Mouse (Mus musculus): ENCODE results near the gene Fam117a. TPM values are rescaled to one million over a fixed set of nuclear protein-coding genes. Genes with fewer than 3 reads are reported as not detected.
"Not testable (repeated sequence)": the region's sequence is repeated elsewhere in the genome, so short reads cannot be mapped to it uniquely, and the experiment has no call there.

The Fam117a gene
- total RNA-seq, 2 experiments from 2014 or later = 3.0 to 3.6 TPM

GRCm38 (mm10) chr11:95399520-95400020 is 62.8 kb downstream of the Fam117a start:
- Histone ChIP-seq H3K27ac (no peak overlapping the region), H3K4me3 (no peak overlapping the region)
- intact Hi-C loops (cut with DNase I) = loop anchor here (2.0 to 5.0 kb wide), 3 partner anchors 33 to 1443 kb away; no protein-coding TSS in a partner anchor
- TF ChIP-seq CTCF (IDR thresholded peaks at IDR 0.05) = no peak
- no peak for DNase-seq (ENCODE audit: extremely low spot score in 1 of 2, low spot score in 2 of 2)

- intact Hi-C loops (cut with DNase I) = loop anchor here (5.0 kb wide), 1 partner anchor 1441 kb away; no protein-coding TSS in a partner anchor
- DNase-seq (ENCODE audit: extremely low spot score in 1 of 2, low spot score in 2 of 2) = no peak
- TF ChIP-seq CTCF (IDR thresholded peaks at IDR 0.05) = no peak
- Histone ChIP-seq H3K27ac (no peak overlapping the region), H3K4me3 (no peak overlapping the region)
These were observed 64.8 kb downstream of the Fam117a start for GRCm38 (mm10) chr11:95401568-95401967.

- DNase-seq (ENCODE audit: extremely low spot score in 1 of 2, low spot score in 2 of 2) = no peak
- intact Hi-C loops (cut with DNase I) = loop anchor here (5.0 kb wide), 1 partner anchor 1440 kb away; no protein-coding TSS in a partner anchor
- Histone ChIP-seq H3K4me3 (no peak overlapping the region), H3K27ac (no peak overlapping the region)
- no peak for TF ChIP-seq CTCF (IDR thresholded peaks at IDR 0.05)
These were observed 65.4 kb downstream of the Fam117a start for GRCm38 (mm10) chr11:95402196-95402595.

GRCm38 (mm10) chr11:95402658-95403101 is 65.9 kb downstream of the Fam117a start:
- H3K4me3 ChIP-seq = no peak overlapping the region
- DNase-seq (ENCODE audit: extremely low spot score in 1 of 2, low spot score in 2 of 2) = no peak
- no peak for TF ChIP-seq CTCF (IDR thresholded peaks at IDR 0.05)
- no peak overlapping the region for H3K27ac ChIP-seq
- intact Hi-C loops (cut with DNase I) = loop anchor here (5.0 kb wide), 1 partner anchor 1440 kb away; no protein-coding TSS in a partner anchor

- intact Hi-C loops (cut with DNase I) = loop anchor here (5.0 kb wide), 1 partner anchor 1439 kb away; no protein-coding TSS in a partner anchor
- no peak for TF ChIP-seq CTCF (IDR thresholded peaks at IDR 0.05)
- no peak overlapping the region for H3K4me3 ChIP-seq
- H3K27ac ChIP-seq = no peak overlapping the region
- no peak for DNase-seq (ENCODE audit: extremely low spot score in 1 of 2, low spot score in 2 of 2)
These were observed 66.8 kb downstream of the Fam117a start for GRCm38 (mm10) chr11:95403382-95404340.

- Histone ChIP-seq H3K27ac (no peak overlapping the region), H3K4me3 (no peak overlapping the region)
- intact Hi-C loops (cut with DNase I) = no loop called here
- TF ChIP-seq CTCF (IDR thresholded peaks at IDR 0.05) = no peak
- DNase-seq (ENCODE audit: extremely low spot score in 1 of 2, low spot score in 2 of 2) = no peak
These were observed 69.0 kb downstream of the Fam117a start for GRCm38 (mm10) chr11:95405771-95406170.

GRCm38 (mm10) chr11:95406398-95406797 is 69.6 kb downstream of the Fam117a start:
- H3K27ac ChIP-seq; H3K4me3 ChIP-seq; DNase-seq (ENCODE audit: extremely low spot score in 1 of 2, low spot score in 2 of 2); intact Hi-C loops (cut with DNase I): not testable (repeated sequence)

GRCm38 (mm10) chr11:95409450-95410112 is 72.8 kb downstream of the Fam117a start:
- intact Hi-C loops (cut with DNase I) = no loop called here
- no peak for TF ChIP-seq CTCF (IDR thresholded peaks at IDR 0.05)
- DNase-seq (ENCODE audit: extremely low spot score in 1 of 2, low spot score in 2 of 2) = no peak
- Histone ChIP-seq H3K27ac (no peak overlapping the region), H3K4me3 (no peak overlapping the region)

- intact Hi-C loops (cut with DNase I) = no loop called here
- H3K4me3 ChIP-seq = no peak overlapping the region
- no peak overlapping the region for H3K27ac ChIP-seq
- no peak for DNase-seq (ENCODE audit: extremely low spot score in 1 of 2, low spot score in 2 of 2)
- no peak for TF ChIP-seq CTCF (IDR thresholded peaks at IDR 0.05)
These were observed 74.7 kb downstream of the Fam117a start for GRCm38 (mm10) chr11:95411453-95412013.

- no peak for DNase-seq (ENCODE audit: extremely low spot score in 1 of 2, low spot score in 2 of 2)
- TF ChIP-seq CTCF (IDR thresholded peaks at IDR 0.05) = no peak
- intact Hi-C loops (cut with DNase I) = no loop called here
- no peak overlapping the region for H3K4me3 ChIP-seq
- no peak overlapping the region for H3K27ac ChIP-seq
These were observed 75.8 kb downstream of the Fam117a start for GRCm38 (mm10) chr11:95412615-95413014.
